Mouse (Mus musculus) activated CD4-positive, CD25-positive, alpha-beta regulatory T cell, adult 4 months (primary cell): ENCODE data around the gene Trim37. TPM values are rescaled to one million over a fixed set of nuclear protein-coding genes. Genes with fewer than 3 reads are reported as not detected.
"Not testable (repeated sequence)": the region's sequence is repeated elsewhere in the genome, so short reads cannot be mapped to it uniquely, and the experiment has no call there.

Experiments used
- ATAC-seq: one replicate; pipeline ENCODE4 v1.8.0; 2017
- polyA plus RNA-seq, 2 experiments: library from polyadenylated mRNA; unstranded; fragments of 100-300 nt; shearing (Covaris generic); gene quantifications; one replicate each; pipeline ENCODE4 v1.2.1; 2017

The Trim37 gene
- polyA plus RNA-seq, 2 experiments from 2014 or later, result 5.8 to 8.8 TPM

DNA sequence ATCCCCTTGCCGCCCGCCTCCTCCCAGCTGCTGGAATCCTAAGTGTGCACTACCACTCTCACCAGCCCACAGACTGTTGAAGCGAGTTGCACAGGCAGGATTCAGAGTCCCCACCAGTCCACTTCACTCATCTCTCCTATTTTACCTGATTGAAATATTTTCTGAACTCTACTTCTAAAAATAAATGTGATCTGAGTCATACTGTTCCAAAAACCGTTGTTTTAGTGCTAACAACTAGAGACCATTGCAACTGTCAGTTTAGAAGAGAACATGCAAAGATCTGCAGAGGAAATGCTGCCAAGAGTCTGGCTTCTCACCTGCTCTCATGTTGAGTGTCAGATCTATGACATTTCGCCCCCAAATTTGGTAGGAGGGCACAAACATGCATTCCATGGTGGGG lies 106.5 kb downstream of the Trim37 start:
- no peak for ATAC-seq

DNA sequence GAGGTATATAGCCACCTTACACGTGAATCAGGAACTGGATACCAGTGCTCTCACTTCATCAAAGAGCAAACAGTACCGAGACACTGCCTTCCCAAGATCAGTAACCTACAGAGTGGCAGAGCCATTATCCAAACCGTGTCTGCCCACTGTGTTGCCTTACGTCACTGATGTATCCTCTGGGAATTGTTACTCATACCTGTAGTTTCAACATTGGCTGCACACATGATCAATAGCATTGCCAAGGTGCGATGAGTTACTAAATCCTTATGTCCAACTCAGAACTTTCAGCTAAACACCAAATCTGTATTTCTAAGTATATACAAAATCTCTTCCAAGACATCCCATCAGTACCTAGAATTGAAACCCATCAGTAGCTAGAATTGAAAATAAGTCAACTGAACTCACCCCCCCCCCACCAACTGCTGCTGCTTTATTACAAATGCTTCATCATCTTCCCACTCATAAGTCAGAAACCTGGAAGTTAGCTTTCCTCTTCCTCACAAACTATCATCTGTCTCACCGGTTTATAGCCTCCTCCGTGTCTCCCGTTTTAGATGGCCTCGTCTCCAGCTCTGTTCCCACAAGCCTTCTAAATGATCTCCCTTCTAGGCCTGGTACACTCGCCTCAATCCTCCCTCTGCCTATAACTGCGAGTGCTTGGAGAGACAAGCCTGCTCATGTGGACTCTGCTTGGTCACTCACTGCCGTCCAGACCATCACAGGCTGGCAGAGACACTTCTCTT lies 108.0 kb downstream of the Trim37 start:
- no peak for ATAC-seq

DNA sequence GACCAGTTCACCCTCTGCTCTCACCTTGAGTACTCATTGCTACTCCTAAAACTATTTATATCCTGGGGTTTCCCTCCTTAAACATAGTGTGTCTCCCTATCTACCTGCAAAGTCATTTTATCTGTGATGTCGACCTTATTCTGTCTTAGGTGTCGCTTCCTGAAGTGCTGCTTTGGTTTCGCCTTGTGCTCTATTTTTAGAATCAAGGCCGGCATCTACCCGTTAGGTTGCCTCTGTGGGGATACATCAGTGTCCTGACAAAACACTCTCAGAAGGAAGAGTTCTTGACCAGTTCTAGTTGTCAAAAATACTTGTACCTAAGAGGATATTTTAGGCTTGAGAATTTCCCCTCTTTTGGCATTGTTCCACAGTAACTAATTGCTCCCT lies 108.6 kb downstream of the Trim37 start:
- ATAC-seq, result no peak

DNA sequence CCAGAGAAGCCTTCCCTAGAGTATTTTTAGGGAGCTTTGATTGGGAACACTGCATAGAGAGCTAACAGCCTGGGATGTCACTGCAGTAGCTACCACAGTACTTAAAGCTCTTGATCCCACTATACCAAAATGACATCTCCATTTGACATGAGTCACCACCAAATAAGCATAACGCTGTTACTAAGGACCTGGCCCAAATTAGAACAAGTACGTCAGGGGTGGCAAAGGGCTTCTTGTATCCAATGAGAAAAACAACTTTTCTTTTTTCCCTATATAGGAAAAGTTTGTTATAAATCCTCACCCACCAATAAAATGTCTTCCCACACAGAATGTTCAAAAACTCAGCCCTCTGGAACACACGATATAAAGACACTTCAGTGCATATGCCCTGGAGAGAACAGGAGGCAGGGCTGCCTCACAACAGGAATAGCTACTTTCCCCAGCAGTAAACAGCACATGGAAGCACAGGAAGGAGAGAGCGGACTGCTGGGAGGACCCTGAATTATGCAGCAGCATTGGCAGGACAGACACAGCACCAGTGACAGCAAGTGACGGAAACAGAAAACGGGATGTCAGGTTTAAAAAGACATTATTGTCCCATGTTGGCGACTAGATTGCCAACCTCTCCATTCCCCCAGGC lies 112.1 kb downstream of the Trim37 start:
- ATAC-seq, result no peak

- ATAC-seq, result no peak
These were observed 113.4 kb downstream of the Trim37 start for GRCm38 (mm10) chr11:87240141-87240832.

DNA sequence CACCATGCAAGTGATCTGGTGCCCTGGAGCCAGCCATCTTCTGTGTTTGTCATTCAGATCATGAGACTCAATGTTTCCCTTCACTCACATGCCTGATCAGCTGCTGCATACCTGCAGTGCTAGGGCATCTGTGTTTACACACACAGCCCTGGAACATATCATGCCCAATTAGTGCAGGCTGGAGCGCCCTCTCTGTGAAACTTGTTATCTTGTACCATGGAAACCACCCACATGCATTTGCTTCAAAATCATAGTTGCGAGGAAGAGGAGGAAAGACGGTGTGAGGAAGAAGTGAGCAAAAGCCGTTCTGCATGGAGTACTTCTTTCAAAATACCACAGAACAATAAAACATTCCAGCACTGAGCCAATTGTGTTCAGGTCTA lies 113.9 kb downstream of the Trim37 start:
- ATAC-seq, result no peak

DNA sequence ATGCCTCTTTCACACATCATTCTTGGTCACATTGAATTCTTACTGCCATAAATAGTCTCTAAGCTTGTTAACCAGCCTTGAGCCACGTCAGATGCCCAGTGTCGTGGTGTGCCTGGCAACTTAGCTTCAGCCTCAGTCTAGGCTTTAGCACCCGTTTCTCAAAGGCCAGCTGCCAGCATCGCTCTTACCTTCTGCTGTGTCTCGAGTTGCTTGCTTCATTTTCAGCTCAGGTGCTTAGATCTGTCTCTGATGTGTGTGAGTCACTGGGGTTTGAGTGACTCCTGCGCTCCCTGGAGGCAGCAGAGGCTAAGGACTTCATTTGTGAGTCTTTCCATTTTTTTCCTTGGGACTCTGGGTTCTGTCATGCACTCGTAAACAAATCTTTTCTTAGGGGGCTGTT lies 114.4 kb downstream of the Trim37 start:
- ATAC-seq, result no peak

GRCm38 (mm10) chr11:87245171-87245840 lies 118.4 kb downstream of the Trim37 start:
- ATAC-seq, result no peak

- no peak for ATAC-seq
These were observed 119.3 kb downstream of the Trim37 start for GRCm38 (mm10) chr11:87246107-87246651.

- no peak for ATAC-seq
These were observed 120.0 kb downstream of the Trim37 start for GRCm38 (mm10) chr11:87246724-87247493.

GRCm38 (mm10) chr11:87247494-87247866 lies 120.6 kb downstream of the Trim37 start:
- ATAC-seq, result no peak

- ATAC-seq, result no peak
These were observed 123.3 kb downstream of the Trim37 start for GRCm38 (mm10) chr11:87250132-87250531.

GRCm38 (mm10) chr11:87253294-87253693 lies 126.4 kb downstream of the Trim37 start:
- no peak for ATAC-seq

- ATAC-seq, result no peak
These were observed 127.3 kb downstream of the Trim37 start for GRCm38 (mm10) chr11:87254149-87254548.

- no peak for ATAC-seq
These were observed 130.4 kb downstream of the Trim37 start for GRCm38 (mm10) chr11:87257282-87257681.

GRCm38 (mm10) chr11:87259792-87260191 lies 132.9 kb downstream of the Trim37 start:
- ATAC-seq, result no peak

GRCm38 (mm10) chr11:87261705-87262104 lies 134.8 kb downstream of the Trim37 start:
- not testable (repeated sequence) for ATAC-seq

GRCm38 (mm10) chr11:87263946-87264345 lies 137.1 kb downstream of the Trim37 start:
- no peak for ATAC-seq

DNA sequence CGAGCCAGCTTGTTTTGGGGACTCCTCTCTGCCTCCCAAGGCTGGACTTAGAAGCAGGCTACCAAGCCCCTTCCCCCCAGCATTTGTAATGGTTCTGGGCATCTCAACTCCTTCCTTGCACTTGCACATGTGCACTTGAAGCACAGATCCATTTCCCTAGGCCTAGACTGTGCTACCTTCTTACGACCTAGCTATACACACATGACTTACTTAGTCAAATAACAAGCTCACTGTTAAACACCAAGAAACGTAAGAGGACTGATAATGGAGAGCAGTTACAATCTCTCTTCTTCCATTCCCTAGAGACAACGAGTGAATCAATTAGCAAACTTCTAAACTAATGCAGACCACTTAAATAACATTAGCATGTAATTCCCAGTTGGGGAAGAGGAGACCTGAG lies 139.4 kb downstream of the Trim37 start:
- ATAC-seq, result no peak

DNA sequence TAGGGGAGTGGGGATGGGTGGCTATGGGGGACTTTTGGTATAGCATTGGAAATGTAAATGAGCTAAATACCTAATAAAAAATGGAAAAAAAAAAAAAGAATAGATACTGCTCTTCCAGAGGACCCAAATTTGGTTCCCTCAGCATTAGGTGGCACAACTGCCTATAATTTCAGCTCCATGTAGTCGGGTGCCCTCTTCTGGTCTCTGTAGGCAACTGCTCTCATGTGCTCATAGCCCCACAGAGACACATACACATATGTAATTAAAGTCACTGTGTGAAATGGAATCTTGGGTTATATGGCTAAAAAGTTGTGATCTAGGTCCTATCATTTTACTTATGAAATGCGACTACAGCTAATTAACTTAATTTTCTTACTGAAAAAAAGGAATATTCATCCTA lies 141.9 kb downstream of the Trim37 start:
- ATAC-seq, result no peak
